Mouse (Mus musculus): Measurements from ENCODE around the gene Lhfp.

- TF ChIP-seq CTCF (IDR thresholded peaks at IDR 0.05; ENCODE audit: insufficient read depth, low read length) (no peak), POLR2A (IDR thresholded peaks at IDR 0.05; ENCODE audit: borderline replicate concordance, extremely low read depth, low read depth, low read length) (no peak)
Measured at GRCm38 (mm10) chr3:53086481-53087155, 45.3 kb downstream of the Lhfp start.

Measured in lung, adult 2 months (tissue).